Mouse (Mus musculus): Measurements from ENCODE around the gene Tnfrsf13c. TPM values are rescaled to one million over a fixed set of nuclear protein-coding genes. Genes with fewer than 3 reads are reported as not detected.

Tnfrsf13c gene
- polyA plus RNA-seq, 1 experiment, result not detected

DNA sequence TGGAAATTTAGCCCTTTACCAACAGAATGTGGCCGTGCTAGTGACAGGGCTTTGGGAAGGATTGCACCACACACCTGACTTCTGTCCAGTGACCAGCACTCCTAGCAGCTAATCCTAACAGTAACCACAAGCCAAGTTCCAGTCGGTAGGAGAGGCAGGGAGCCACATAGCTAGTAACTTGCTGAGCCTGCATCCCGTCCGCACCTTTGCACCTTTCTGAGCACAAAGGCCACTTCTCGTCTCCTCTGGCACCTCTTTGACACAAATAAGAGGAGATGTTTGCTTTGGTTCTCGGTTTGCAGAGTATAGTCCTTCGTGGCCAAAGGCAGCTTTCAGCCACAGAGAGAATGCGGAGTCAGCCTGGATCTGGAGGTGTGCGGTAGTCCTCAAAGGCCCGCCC is 39.5 kb downstream of the Tnfrsf13c start:
- TF ChIP-seq POLR2A (IDR thresholded peaks at IDR 0.05; ENCODE audit: insufficient read depth, low read depth, low read length) (no peak), CTCF (IDR thresholded peaks at IDR 0.05; ENCODE audit: insufficient read depth, low read depth, low read length) (no peak)
- Histone ChIP-seq H3K4me3 (ENCODE audit: insufficient read depth, low read depth, low read length) (no peak overlapping the region), H3K27ac (ENCODE audit: insufficient read depth, low read depth, low read length) (no peak overlapping the region), H3K4me1 (ENCODE audit: control insufficient read depth, insufficient read depth, low read length) (peaks cover 8% of the 10 kb centered on the region)
- 91% methylated on average over 10 of the region's 10 CpGs for WGBS

DNA sequence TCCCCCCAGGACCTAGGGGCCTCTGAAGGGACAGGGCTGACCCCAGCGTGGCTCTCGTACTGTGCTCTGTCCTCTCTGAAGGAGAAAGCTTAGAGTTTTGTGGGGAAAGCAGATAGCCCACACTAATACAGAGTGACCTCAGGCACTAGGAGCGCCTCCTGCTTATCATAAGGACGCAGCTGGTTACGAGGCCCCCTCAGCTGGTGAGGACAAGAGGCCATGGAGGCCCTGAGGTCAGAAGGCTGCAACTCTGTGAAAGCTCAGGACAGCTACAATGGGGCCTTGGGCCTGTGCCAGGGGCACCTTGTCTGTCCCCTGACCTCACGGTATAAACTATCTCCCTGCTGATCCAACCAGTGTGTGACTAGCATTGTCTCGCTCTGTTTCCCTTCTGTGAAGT is 40.0 kb downstream of the Tnfrsf13c start:
- Histone ChIP-seq H3K4me1 (ENCODE audit: control insufficient read depth, insufficient read depth, low read length) (peaks cover 10% of the 10 kb centered on the region), H3K4me3 (ENCODE audit: insufficient read depth, low read depth, low read length) (no peak overlapping the region), H3K27ac (ENCODE audit: insufficient read depth, low read depth, low read length) (no peak overlapping the region)
- WGBS, result 86% methylated on average over 7 of the region's 7 CpGs
- TF ChIP-seq CTCF (IDR thresholded peaks at IDR 0.05; ENCODE audit: insufficient read depth, low read depth, low read length), result no peak
- TF ChIP-seq POLR2A (IDR thresholded peaks at IDR 0.05; ENCODE audit: insufficient read depth, low read depth, low read length), result no peak

DNA sequence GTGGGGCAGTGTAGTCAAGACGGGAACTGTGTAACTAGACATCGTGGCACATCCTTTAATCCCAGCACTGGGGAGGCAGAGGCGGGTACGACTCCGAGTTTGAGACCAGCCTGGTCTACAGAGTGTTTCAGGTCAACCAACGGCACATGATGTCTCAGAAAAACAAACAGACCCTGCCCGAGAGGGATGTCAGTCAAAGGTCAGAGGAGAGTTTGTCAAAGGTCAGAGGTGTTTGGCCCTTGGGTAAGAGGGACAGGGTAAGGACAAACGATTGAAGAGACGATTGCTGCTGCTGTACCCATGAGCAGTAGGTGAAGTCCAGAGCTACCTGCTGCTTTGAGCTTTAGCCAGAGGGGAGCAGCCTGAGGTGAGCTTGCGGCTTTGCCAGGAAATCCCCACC is 40.6 kb downstream of the Tnfrsf13c start:
- Histone ChIP-seq H3K4me1 (ENCODE audit: control insufficient read depth, insufficient read depth, low read length) (peaks cover 12% of the 10 kb centered on the region), H3K27ac (ENCODE audit: insufficient read depth, low read depth, low read length) (no peak overlapping the region), H3K4me3 (ENCODE audit: insufficient read depth, low read depth, low read length) (no peak overlapping the region)
- no peak for TF ChIP-seq POLR2A (IDR thresholded peaks at IDR 0.05; ENCODE audit: insufficient read depth, low read depth, low read length)
- WGBS, result 92% methylated on average over 10 of the region's 10 CpGs

DNA sequence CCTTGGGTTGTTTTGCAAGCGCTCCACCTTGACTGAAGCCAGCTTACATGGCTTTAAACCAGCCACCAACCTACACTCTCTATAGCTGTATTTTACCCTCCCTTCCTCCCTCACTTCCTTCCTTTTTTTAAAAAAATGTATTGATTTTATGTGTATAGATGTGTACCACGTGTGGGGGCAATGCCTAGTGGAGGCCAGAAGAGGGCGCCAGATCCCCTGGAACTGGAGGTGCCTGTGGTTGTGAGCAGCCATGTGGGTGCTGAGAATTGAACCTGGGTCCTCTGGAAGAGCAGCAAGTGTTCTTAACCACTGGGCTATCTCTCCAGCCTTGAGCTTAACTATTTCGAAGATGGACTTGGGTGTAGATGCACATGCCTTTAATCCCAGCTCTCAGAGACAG is 41.9 kb downstream of the Tnfrsf13c start:
- 99% methylated on average over 4 of the region's 4 CpGs for WGBS
- H3K4me1 ChIP-seq (ENCODE audit: control insufficient read depth, insufficient read depth, low read length), result peaks cover 9% of the 10 kb centered on the region
- H3K27ac ChIP-seq (ENCODE audit: insufficient read depth, low read depth, low read length), result no peak overlapping the region
- no peak for TF ChIP-seq CTCF (IDR thresholded peaks at IDR 0.05; ENCODE audit: insufficient read depth, low read depth, low read length)
- no peak for TF ChIP-seq POLR2A (IDR thresholded peaks at IDR 0.05; ENCODE audit: insufficient read depth, low read depth, low read length)
- no peak overlapping the region for H3K4me3 ChIP-seq (ENCODE audit: insufficient read depth, low read depth, low read length)

DNA sequence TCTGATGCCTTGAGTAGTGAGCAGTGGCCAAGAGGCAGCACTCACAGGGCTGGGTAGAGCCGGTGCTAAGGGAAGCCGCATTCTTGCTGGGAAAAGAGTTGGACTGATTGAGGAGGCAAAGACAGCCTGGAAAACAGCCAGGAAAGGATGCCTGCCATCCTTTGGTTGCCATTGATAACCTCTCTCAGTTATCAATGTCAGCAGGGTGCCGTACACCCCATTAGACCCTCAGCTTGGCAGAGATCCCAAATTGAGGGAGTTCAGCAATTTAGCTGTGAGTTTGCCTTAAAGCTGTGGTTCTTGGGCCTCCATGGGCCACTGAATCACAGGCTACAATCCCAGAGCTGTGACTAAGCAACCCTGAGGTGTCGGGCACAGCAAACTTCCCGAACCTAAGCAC is 43.0 kb downstream of the Tnfrsf13c start:
- 39% methylated on average over 5 of the region's 5 CpGs for WGBS
- TF ChIP-seq POLR2A (IDR thresholded peaks at IDR 0.05; ENCODE audit: insufficient read depth, low read depth, low read length) (no peak), CTCF (IDR thresholded peaks at IDR 0.05; ENCODE audit: insufficient read depth, low read depth, low read length) (no peak)
- Histone ChIP-seq H3K4me1 (ENCODE audit: control insufficient read depth, insufficient read depth, low read length) (peaks cover 7% of the 10 kb centered on the region), H3K27ac (ENCODE audit: insufficient read depth, low read depth, low read length) (no peak overlapping the region), H3K4me3 (ENCODE audit: insufficient read depth, low read depth, low read length) (no peak overlapping the region)

DNA sequence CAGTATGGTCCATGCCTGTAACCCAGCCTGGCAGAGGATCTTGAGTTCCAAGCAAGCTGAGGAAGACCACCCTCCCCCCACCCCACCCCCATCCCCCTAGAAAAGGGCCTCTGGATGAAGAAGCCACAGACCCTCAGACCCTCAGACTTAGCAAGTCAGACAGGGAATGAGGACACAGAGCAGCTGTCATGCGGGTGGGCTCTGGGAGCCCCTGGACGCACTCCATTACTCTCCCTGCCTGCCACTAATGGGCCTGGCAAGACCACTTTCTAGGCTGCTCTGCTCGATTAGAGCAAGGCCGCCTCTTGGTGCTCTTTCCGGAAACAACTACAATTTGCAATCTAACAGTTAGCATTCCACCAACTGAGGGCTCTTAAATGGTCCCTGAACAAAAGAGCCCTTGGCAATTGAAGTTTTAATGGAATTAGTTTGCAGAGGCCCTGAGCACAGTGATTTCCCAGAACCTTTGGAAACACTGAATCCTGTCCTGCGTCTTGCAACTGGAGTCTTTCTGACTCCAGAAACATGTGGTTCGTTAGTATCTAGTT is 46.4 kb downstream of the Tnfrsf13c start:
- no peak overlapping the region for H3K4me3 ChIP-seq (ENCODE audit: insufficient read depth, low read depth, low read length)
- 58% methylated on average over 7 of the region's 7 CpGs for WGBS
- H3K27ac ChIP-seq (ENCODE audit: insufficient read depth, low read depth, low read length), result no peak overlapping the region
- TF ChIP-seq POLR2A (IDR thresholded peaks at IDR 0.05; ENCODE audit: insufficient read depth, low read depth, low read length) (no peak), CTCF (IDR thresholded peaks at IDR 0.05; ENCODE audit: insufficient read depth, low read depth, low read length) (no peak)
- H3K4me1 ChIP-seq (ENCODE audit: control insufficient read depth, insufficient read depth, low read length), result peaks cover 7% of the 10 kb centered on the region

DNA sequence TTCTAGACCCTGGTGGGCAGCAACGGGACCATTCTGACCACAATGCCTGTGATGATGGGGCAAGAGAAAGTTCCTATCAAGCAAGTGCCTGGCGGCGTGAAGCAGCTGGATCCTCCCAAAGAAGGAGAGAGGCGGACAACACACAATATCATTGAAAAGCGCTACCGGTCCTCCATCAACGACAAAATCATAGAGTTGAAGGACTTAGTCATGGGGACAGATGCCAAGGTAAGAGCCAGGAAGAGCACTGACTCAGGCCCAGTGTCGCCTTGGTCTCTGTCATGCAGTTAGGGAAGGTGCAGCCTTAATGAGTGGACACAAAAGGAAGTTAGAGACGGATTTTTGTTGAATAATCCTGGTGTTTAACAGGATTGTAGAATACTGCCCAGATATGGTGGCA is 49.1 kb downstream of the Tnfrsf13c start:
- H3K4me3 ChIP-seq (ENCODE audit: insufficient read depth, low read depth, low read length), result no peak overlapping the region
- 87% methylated on average over 9 of the region's 9 CpGs for WGBS

DNA sequence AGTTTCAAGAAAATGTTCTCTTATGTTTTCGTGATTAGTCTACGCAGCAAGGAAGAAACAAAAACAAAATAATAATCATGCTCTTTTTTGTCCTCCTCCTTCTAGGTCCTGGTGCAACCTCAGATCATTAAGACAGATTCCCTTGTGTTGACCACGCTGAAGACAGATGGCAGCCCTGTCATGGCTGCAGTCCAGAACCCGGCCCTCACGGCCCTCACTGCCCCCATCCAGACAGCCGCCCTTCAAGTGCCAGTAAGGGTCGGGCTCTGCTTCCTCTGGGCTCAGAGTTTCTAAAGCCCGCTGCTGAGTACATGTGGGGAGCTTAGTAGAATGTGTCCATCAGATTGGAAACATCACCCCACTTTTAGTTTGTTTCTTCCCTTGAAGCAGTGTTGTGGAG is 51.5 kb downstream of the Tnfrsf13c start:
- no peak overlapping the region for H3K27ac ChIP-seq (ENCODE audit: insufficient read depth, low read depth, low read length)
- peaks cover 16% of the 10 kb centered on the region for H3K4me1 ChIP-seq (ENCODE audit: control insufficient read depth, insufficient read depth, low read length)
- no peak overlapping the region for H3K4me3 ChIP-seq (ENCODE audit: insufficient read depth, low read depth, low read length)
- TF ChIP-seq CTCF (IDR thresholded peaks at IDR 0.05; ENCODE audit: insufficient read depth, low read depth, low read length) (no peak), POLR2A (IDR thresholded peaks at IDR 0.05; ENCODE audit: insufficient read depth, low read depth, low read length) (no peak)
- 41% methylated on average over 8 of the region's 8 CpGs for WGBS

More for the DNA sequence above, 49.1 kb downstream of the Tnfrsf13c start:
- TF ChIP-seq CTCF (IDR thresholded peaks at IDR 0.05; ENCODE audit: insufficient read depth, low read depth, low read length) (no peak), POLR2A (IDR thresholded peaks at IDR 0.05; ENCODE audit: insufficient read depth, low read depth, low read length) (no peak)
- Histone ChIP-seq H3K27ac (ENCODE audit: insufficient read depth, low read depth, low read length) (no peak overlapping the region), H3K4me1 (ENCODE audit: control insufficient read depth, insufficient read depth, low read length) (peaks cover 4% of the 10 kb centered on the region; the same call in 1 of the 2 replicates)

Other genes with a start within 250 kb of the Tnfrsf13c start
- not detected in 2 replicates for gene 1700029P11Rik, start 243.8 kb downstream of the Tnfrsf13c start, polyA plus RNA-seq (2012; ENCODE audit: insufficient read depth, insufficient read length, low replicate concordance, missing spikeins)
- 1,163 TPM in 1 of 2 replicates, not detected in the other for gene Xrcc6, start 236.5 kb downstream of the Tnfrsf13c start, polyA plus RNA-seq (2012; ENCODE audit: insufficient read depth, insufficient read length, low replicate concordance, missing spikeins)
- gene Desi1, start 190.5 kb downstream of the Tnfrsf13c start, polyA plus RNA-seq (2012; ENCODE audit: insufficient read depth, insufficient read length, low replicate concordance, missing spikeins), result 107 TPM in 1 of 2 replicates, not detected in the other
- not detected in 2 replicates for gene Snu13, start 176.8 kb downstream of the Tnfrsf13c start, polyA plus RNA-seq (2012; ENCODE audit: insufficient read depth, insufficient read length, low replicate concordance, missing spikeins)
- gene 4930407I10Rik, start 165.2 kb downstream of the Tnfrsf13c start, polyA plus RNA-seq (2012; ENCODE audit: insufficient read depth, insufficient read length, low replicate concordance, missing spikeins), result not detected in 2 replicates
- not detected in 2 replicates for gene Mei1, start 154.4 kb downstream of the Tnfrsf13c start, polyA plus RNA-seq (2012; ENCODE audit: insufficient read depth, insufficient read length, low replicate concordance, missing spikeins)
- not detected in 2 replicates for gene Ccdc134, start 96.4 kb downstream of the Tnfrsf13c start, polyA plus RNA-seq (2012; ENCODE audit: insufficient read depth, insufficient read length, low replicate concordance, missing spikeins)
- gene Srebf2, start 77.2 kb downstream of the Tnfrsf13c start, polyA plus RNA-seq (2012; ENCODE audit: insufficient read depth, insufficient read length, low replicate concordance, missing spikeins), result 282 TPM in 1 of 2 replicates, not detected in the other
- not detected in 2 replicates for gene Shisa8, start 11.6 kb downstream of the Tnfrsf13c start, polyA plus RNA-seq (2012; ENCODE audit: insufficient read depth, insufficient read length, low replicate concordance, missing spikeins)
- gene Cenpm, start 20.4 kb upstream of the Tnfrsf13c start, polyA plus RNA-seq (2012; ENCODE audit: insufficient read depth, insufficient read length, low replicate concordance, missing spikeins), result not detected in 2 replicates
- gene 1500009C09Rik, start 28.0 kb upstream of the Tnfrsf13c start, polyA plus RNA-seq (2012; ENCODE audit: insufficient read depth, insufficient read length, low replicate concordance, missing spikeins), result not detected in 2 replicates
- gene Sept3, start 50.5 kb upstream of the Tnfrsf13c start, polyA plus RNA-seq (2012; ENCODE audit: insufficient read depth, insufficient read length, low replicate concordance, missing spikeins), result 252 and 297 TPM in 2 replicates
- gene Wbp2nl, start 74.6 kb upstream of the Tnfrsf13c start, polyA plus RNA-seq (2012; ENCODE audit: insufficient read depth, insufficient read length, low replicate concordance, missing spikeins), result not detected in 2 replicates
- gene Naga, start 114.6 kb upstream of the Tnfrsf13c start, polyA plus RNA-seq (2012; ENCODE audit: insufficient read depth, insufficient read length, low replicate concordance, missing spikeins), result not detected in 2 replicates
- gene Pheta2, start 114.6 kb upstream of the Tnfrsf13c start, polyA plus RNA-seq (2012; ENCODE audit: insufficient read depth, insufficient read length, low replicate concordance, missing spikeins), result not detected in 2 replicates
- not detected in 2 replicates for gene Smdt1, start 114.6 kb upstream of the Tnfrsf13c start, polyA plus RNA-seq (2012; ENCODE audit: insufficient read depth, insufficient read length, low replicate concordance, missing spikeins)
- not detected in 2 replicates for gene Ndufa6, start 130.0 kb upstream of the Tnfrsf13c start, polyA plus RNA-seq (2012; ENCODE audit: insufficient read depth, insufficient read length, low replicate concordance, missing spikeins)
- not detected in 2 replicates for gene Cyp2d22, start 155.9 kb upstream of the Tnfrsf13c start, polyA plus RNA-seq (2012; ENCODE audit: insufficient read depth, insufficient read length, low replicate concordance, missing spikeins)
- gene Cyp2d11, start 169.7 kb upstream of the Tnfrsf13c start, polyA plus RNA-seq (2012; ENCODE audit: insufficient read depth, insufficient read length, low replicate concordance, missing spikeins), result not detected in 2 replicates
- not detected in 2 replicates for gene Cyp2d10, start 182.8 kb upstream of the Tnfrsf13c start, polyA plus RNA-seq (2012; ENCODE audit: insufficient read depth, insufficient read length, low replicate concordance, missing spikeins)
- gene Cyp2d9, start 209.1 kb upstream of the Tnfrsf13c start, polyA plus RNA-seq (2012; ENCODE audit: insufficient read depth, insufficient read length, low replicate concordance, missing spikeins), result not detected in 2 replicates